Mouse (Mus musculus): ENCODE measurements around the gene Camk1d.

Gene Camk1d

GRCm38 (mm10) chr2:5533868-5534267 lies 180.4 kb downstream of the Camk1d start:
- TF ChIP-seq GATA4 (IDR thresholded peaks at IDR 0.05; ENCODE audit: insufficient replicate concordance, low read length) = no peak

- TF ChIP-seq GATA4 (IDR thresholded peaks at IDR 0.05; ENCODE audit: insufficient replicate concordance, low read length) = no peak
Observed at GRCm38 (mm10) chr2:5529992-5530391, 184.3 kb downstream of the Camk1d start.

- no peak for TF ChIP-seq GATA4 (IDR thresholded peaks at IDR 0.05; ENCODE audit: insufficient replicate concordance, low read length)
Observed at GRCm38 (mm10) chr2:5519221-5519669, 195.1 kb downstream of the Camk1d start.

GRCm38 (mm10) chr2:5515106-5515505 lies 199.2 kb downstream of the Camk1d start:
- TF ChIP-seq GATA4 (IDR thresholded peaks at IDR 0.05; ENCODE audit: insufficient replicate concordance, low read length) = no peak

- TF ChIP-seq GATA4 (IDR thresholded peaks at IDR 0.05; ENCODE audit: insufficient replicate concordance, low read length) = no peak
Observed at GRCm38 (mm10) chr2:5514095-5514494, 200.2 kb downstream of the Camk1d start.

GRCm38 (mm10) chr2:5513621-5514020 lies 200.7 kb downstream of the Camk1d start:
- no peak for TF ChIP-seq GATA4 (IDR thresholded peaks at IDR 0.05; ENCODE audit: insufficient replicate concordance, low read length)

- no peak for TF ChIP-seq GATA4 (IDR thresholded peaks at IDR 0.05; ENCODE audit: insufficient replicate concordance, low read length)
Observed at GRCm38 (mm10) chr2:5510042-5510441, 204.3 kb downstream of the Camk1d start.

GRCm38 (mm10) chr2:5499620-5500019 lies 214.7 kb downstream of the Camk1d start:
- TF ChIP-seq GATA4 (IDR thresholded peaks at IDR 0.05; ENCODE audit: insufficient replicate concordance, low read length) = no peak

GRCm38 (mm10) chr2:5489916-5490315 lies 224.4 kb downstream of the Camk1d start:
- no peak for TF ChIP-seq GATA4 (IDR thresholded peaks at IDR 0.05; ENCODE audit: insufficient replicate concordance, low read length)

- TF ChIP-seq GATA4 (IDR thresholded peaks at IDR 0.05; ENCODE audit: insufficient replicate concordance, low read length) = no peak
Observed at GRCm38 (mm10) chr2:5487344-5487743, 227.0 kb downstream of the Camk1d start.

GRCm38 (mm10) chr2:5486663-5487062 lies 227.7 kb downstream of the Camk1d start:
- TF ChIP-seq GATA4 (IDR thresholded peaks at IDR 0.05; ENCODE audit: insufficient replicate concordance, low read length) = no peak

GRCm38 (mm10) chr2:5485786-5486185 lies 228.5 kb downstream of the Camk1d start:
- no peak for TF ChIP-seq GATA4 (IDR thresholded peaks at IDR 0.05; ENCODE audit: insufficient replicate concordance, low read length)

- TF ChIP-seq GATA4 (IDR thresholded peaks at IDR 0.05; ENCODE audit: insufficient replicate concordance, low read length) = no peak
Observed at GRCm38 (mm10) chr2:5479886-5480285, 234.4 kb downstream of the Camk1d start.

GRCm38 (mm10) chr2:5478709-5479108 lies 235.6 kb downstream of the Camk1d start:
- TF ChIP-seq GATA4 (IDR thresholded peaks at IDR 0.05; ENCODE audit: insufficient replicate concordance, low read length) = no peak

GRCm38 (mm10) chr2:5478256-5478655 lies 236.1 kb downstream of the Camk1d start:
- TF ChIP-seq GATA4 (IDR thresholded peaks at IDR 0.05; ENCODE audit: insufficient replicate concordance, low read length) = no peak

- TF ChIP-seq GATA4 (IDR thresholded peaks at IDR 0.05; ENCODE audit: insufficient replicate concordance, low read length) = no peak
Observed at GRCm38 (mm10) chr2:5477525-5477924, 236.8 kb downstream of the Camk1d start.

GRCm38 (mm10) chr2:5469366-5469941 lies 244.9 kb downstream of the Camk1d start:
- no peak for TF ChIP-seq GATA4 (IDR thresholded peaks at IDR 0.05; ENCODE audit: insufficient replicate concordance, low read length)
